Mouse (Mus musculus): ENCODE data around the gene Gtf3c4.

The Gtf3c4 gene

DNA sequence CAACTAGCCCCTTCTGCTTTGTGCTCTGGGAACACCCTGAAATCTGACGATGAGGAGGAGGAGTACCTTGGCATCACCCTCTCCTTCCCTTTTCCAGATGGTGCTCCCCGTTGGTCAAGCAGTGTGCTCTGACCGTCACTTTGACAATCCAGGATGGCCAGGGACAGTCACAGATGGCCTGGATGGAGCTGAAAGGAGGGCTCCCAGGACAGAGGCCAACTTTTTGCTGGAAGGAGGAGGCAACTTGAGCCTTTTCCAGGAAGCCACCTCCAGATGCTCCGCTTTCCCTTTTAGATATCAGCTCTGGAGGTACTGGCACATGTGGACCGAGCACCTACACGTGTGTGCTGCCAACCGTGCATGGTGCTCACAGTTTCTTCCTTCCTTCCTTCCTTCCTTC, 36.8 kb downstream of the Gtf3c4 start:
- no peak for DNase-seq (ENCODE audit: low read depth, low spot score)

DNA sequence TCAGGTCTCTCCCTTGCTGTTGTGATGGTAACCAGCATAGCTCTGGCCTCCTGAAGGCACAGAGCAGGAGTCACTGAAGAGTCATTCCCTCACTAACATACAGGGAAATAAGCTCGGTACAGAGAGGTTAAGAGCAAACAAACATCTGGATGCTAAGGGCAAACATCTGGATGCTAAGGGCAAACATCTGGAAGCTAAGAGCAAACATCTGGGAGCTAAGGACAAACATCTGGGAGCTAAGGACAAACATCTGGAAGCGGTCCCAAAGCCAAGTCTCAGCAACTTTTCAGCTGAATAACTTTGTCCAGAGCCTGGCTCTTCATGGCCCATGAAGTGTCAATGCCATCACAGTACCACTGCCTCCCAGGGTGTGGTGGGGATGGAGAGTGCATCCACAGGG, 40.6 kb downstream of the Gtf3c4 start:
- no peak for DNase-seq (ENCODE audit: low read depth, low spot score)

DNA sequence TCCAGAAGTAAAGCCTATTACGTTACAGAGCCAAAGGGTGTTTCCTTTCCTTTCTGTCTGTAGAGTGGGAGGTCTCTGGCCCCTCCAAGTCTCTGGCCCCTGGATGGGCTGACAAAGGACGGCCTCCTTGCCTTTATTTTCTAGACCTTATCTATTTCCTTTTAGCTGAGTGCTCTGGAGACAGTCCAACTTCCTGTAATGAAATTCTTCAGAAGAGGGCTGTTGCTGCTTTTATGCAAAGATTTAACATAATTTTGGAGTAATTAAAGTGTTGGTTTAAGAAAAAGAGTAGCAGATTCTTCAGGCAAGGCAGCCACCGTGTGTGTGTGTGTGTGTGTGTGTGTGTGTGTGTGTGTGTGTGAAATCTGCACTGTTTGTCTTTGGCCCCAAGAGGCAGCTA, 41.8 kb downstream of the Gtf3c4 start:
- no peak for DNase-seq (ENCODE audit: low read depth, low spot score)

DNA sequence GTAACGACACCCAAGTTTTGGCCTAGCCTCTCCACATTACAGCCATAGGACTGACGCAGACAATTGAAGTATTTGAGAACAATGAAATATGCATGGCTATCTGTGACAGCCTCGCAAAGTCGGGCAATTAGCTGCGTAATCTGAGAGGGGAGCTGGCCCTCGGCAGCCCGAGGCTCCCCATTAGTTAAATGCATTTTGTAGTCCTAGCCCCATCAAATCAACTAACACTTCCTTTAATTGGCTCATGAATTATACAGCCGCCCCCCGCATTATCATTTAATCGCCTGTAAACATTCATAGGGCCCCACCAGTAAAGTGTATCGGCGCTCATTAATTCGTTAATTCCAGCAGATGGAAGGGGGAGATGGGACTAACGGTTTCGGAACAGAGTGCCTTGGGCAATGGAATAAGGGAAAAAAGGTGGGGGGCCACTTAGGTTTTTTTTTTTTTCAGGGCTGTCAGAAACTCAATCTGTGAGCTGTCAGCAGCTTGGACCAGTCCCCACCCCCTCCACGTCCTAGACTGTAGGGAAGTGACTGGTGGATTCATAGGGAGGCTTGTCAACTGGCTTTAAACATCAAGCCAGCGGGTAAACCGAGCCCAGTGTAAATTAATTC, 42.6 kb downstream of the Gtf3c4 start:
- DNase-seq (ENCODE audit: low read depth, low spot score) = no peak

DNA sequence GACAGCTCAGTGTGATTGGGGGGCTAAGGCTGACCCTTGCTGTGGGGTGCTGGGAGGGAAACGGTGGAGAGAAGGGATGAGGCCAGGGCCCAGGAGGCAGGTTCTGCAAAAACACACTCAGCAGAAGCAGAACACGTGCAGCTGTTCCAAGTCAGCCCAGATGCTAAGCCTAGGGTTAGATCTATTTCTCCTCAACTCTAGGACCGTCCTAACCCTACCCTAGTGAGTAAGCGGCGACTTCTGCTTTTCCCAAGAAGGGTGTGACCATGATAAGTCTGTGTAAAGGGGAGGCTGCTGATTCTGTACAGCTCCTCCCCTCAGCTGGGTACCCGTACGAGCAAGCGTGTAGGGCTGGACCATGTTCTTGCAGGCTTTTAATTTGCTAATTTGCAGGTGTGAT, 43.9 kb downstream of the Gtf3c4 start:
- DNase-seq (ENCODE audit: low read depth, low spot score) = no peak

DNA sequence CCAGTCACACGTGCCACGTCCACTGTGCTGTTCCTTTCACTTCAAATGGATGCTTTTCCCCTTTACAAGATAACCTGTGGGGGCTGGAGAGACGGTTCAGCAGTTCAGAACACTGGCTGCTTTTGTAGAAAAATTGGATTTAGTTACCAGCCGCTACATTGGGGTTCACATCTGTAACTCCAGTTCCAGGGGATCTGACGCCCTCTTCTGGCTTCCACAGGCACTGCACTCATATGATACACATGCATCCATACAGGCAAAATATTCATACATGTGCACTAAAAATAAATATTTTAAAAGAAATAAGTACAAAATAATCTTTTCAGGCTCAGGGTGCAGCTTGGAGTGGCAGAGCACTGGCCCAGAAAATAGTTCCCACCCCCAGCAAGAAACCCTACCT, 45.5 kb downstream of the Gtf3c4 start:
- DNase-seq (ENCODE audit: low read depth, low spot score) = no peak

DNA sequence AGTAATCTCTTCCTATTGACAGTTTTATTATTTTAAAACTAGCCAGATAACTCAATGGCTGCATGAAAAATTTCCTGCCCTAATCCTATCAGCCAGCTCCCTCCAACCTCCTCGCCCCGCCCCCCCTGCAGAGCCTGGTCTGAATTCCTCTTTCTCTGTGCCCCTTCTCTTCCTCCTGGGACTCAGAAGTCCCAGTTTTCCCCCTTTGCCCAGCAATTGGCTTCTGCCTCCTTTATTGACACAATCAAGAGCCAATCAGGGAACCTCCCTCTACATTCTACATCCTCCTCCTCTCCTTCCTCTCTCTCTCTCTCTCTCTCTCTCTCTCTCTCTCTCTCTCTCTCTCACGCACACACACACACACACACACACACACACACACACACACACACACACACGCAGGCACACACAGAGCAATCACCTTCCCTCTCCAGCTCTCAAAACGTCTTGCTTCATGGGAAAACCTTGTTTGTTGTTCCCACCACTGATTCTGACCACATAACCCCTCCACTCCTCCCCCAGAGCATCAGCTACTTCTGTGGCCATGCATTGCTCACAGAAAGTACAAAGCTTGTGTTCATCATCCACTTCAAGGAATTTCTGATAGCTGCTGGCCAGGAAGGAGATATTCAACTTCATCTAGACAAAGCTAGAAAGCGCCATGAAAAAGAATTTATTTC, 47.1 kb downstream of the Gtf3c4 start:
- DNase-seq (ENCODE audit: low read depth, low spot score) = no peak

DNA sequence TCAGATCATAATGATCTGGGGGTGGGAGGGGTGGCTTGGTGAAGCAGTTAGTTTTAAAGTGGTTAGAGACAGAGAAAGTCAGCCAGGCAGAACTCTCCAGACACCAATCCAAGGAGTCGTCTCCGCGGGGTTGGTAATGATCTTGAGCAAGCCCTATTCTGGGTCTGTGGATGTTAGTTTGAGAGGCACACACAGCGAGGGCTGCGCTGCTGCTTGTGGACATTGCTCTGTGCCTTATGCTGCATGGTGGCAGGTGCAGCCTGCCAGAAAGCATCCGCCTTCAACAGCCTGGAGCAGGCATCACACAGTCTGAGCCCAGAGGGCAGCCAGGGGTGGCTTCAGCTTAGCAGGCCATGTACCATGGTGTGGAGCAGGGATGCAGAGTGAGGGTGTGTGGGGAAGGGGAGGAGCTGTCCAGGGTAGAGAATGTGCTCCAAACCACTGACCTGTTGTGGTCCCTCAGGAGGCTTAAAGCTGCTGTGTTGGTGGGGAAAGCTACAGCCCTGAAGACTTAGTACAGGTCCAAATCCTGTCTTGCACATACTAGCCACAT, 53.0 kb downstream of the Gtf3c4 start:
- DNase-seq (ENCODE audit: low read depth, low spot score) = no peak

DNA sequence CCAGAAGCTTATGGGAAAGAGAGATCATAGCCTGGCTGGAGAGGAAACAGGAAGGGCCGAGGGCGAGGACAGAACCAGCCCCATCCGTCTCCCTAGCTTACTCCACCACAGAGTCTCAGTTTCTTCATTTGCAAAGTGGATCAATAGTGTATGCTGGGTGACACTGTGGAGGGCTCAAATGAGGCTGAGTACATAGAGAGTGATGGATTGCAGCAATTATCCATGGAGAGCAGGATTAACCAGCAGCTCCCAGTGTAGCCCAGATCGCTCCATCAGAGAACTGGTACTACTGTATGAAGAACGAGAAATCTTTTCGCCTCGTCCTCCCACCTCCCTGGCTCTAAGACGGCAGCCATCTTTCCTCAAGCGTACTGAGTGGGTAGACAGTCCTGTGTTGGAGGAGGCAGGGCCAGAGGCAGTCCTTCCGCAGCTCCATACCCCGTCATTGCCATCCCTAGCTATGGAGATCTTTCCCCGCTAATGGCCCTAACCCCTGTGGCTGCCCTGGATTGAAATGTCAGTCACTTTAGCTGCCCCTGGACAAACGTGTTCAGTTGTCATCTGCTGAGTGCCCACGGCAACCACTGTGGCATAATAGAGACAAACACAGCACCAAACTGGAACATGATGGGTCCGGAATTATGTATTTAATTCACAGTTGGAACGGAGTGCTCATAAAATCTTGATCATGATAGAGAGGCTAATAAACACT, 53.6 kb downstream of the Gtf3c4 start:
- DNase-seq (ENCODE audit: low read depth, low spot score) = no peak

DNA sequence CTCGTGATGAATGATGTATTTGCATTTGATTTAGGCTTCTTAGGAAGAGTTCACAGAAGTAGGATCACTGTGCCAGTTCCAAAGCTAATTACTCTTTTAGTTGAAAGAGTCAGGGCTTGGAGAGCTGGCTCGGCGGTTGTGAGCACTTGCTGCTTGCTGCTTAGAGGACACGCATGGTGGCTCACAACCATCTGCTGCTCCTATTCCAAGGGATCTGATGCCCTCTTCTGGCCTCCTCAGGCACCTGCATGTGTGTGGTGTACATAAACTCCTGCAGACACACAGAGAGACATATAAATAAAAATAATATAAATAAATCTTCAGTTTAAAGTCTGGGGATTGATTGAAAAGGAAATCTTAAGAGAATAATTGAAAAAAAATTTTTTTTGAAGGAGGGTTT, 58.9 kb downstream of the Gtf3c4 start:
- DNase-seq (ENCODE audit: low read depth, low spot score) = no peak

DNA sequence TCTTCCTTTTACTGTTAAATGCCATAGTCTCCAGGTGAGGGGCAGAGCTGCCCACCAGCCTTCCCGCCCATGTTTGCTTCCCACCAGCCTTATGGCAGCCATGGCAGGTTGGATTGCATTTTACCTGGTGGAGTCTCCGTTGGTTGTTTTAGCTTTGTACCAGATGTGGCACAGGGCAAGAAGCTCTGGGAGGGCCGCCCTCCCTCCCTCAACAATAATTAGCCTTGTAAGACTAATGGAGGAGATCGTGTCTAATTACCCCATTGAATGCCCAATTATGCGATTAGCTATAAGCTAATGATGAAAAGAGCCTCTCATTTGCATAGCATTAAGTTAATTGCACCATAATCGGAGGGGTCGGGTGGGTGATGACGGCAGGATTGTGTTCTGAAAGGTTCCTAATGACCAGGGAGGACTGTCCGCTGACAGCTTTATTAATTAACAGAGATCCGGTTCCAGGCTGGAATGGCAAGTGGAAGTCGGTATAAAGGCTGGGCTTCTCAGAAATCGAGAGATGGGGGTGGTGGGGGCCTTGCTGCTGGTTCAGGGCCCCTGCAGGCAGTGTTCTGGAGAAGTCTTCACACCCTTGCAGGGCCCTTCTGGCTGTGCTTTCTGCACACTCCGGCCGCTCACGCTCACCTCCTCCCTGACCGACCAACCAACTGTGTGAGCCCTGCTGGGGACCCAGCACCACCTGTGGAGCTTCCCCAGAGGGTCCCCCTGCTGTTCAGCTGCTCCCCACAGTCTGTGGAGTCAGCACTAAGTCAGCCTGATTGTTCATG, 60.0 kb downstream of the Gtf3c4 start:
- DNase-seq (ENCODE audit: low read depth, low spot score) = no peak

DNA sequence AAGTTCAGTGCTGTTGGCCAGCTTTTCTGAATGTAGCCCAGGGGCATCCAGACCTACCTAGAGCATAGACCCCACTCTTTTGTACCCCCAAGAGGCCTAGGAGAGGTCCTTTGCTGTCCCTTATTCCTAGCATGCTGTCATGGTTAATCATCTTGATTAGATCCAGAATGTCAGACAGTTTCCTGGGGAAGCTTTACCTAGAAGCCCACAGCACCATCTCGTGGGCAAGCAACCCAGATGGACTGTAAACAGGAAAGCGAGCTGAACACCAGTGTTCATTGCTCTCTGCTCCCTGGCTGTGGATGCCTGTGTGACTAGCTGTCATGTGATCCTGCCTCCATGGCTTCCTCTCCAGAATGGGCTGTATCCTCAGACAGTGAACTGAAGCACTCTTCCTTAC, 63.4 kb downstream of the Gtf3c4 start:
- DNase-seq (ENCODE audit: low read depth, low spot score) = no peak

DNA sequence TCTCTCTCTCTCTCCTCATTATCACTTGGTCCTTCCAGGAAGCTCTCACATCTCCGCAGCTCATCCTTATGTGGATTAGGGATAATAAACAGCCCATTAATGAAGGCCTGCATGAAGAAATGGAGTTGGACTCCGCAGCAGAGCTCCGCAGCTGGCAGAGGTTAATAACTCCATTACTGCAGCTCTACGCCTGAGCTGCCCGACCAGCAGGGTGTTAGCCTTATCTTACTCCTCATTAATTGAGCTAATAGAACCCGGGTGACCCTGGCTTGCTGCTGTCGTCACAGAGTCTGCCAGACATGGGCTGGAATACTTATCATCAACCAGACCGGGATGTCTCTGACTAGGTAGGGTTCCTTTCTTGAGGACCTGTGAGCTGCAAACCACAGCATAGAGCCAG, 66.1 kb downstream of the Gtf3c4 start:
- DNase-seq (ENCODE audit: low read depth, low spot score) = no peak

Data from CD4-positive helper T cell, adult 2 months (primary cell).